Mouse (Mus musculus) kidney, embryonic 16.5 days (tissue): ENCODE measurements around the gene Copb1. TPM values are rescaled to one million over a fixed set of nuclear protein-coding genes. Genes with fewer than 3 reads are reported as not detected.

Experiments
- ATAC-seq: fragments of 200-750 bp; cut with Nextera tagmentation; 2 replicates; pipeline ENCODE4 v1.8.0; 2017; ENCODE audit warnings: moderate TSS enrichment; ENCODE audit not compliant: low FRiP score, low TSS enrichment
- H3K27ac ChIP-seq: fragments of 300-500 bp; sonication (generic); 2 replicates; pipeline ENCODE4 v1.5.1; 2014; ENCODE audit warnings: low read length
- H3K27me3 ChIP-seq: fragments of 300-500 bp; sonication (generic); 2 replicates; pipeline ENCODE4 v1.6.1; 2014; ENCODE audit warnings: low read length, control low read depth, mixed read lengths; ENCODE audit not compliant: insufficient read depth
- H3K36me3 ChIP-seq: fragments of 300-500 bp; sonication (generic); 2 replicates; pipeline ENCODE4 v1.6.1; 2014; ENCODE audit warnings: low read length, control low read depth, mixed read lengths; ENCODE audit not compliant: insufficient read depth
- H3K4me1 ChIP-seq: fragments of 300-500 bp; sonication (generic); 2 replicates; pipeline ENCODE4 v1.6.1; 2014; ENCODE audit warnings: low read length, control low read depth, mixed read lengths; ENCODE audit not compliant: insufficient read depth
- H3K4me2 ChIP-seq: fragments of 300-500 bp; sonication (generic); replicated peaks from 2 replicates; pipeline ENCODE4 v1.6.1; 2014; ENCODE audit warnings: low read depth, low read length
- H3K4me3 ChIP-seq: fragments of 300-500 bp; sonication (generic); 2 replicates; pipeline ENCODE4 v1.5.1; 2014; ENCODE audit warnings: mild to moderate bottlenecking, low read length
- H3K9ac ChIP-seq: fragments of 300-500 bp; sonication (generic); replicated peaks from 2 replicates; pipeline ENCODE4 v1.6.1; 2014; ENCODE audit warnings: low read length
- H3K9me3 ChIP-seq: fragments of 300-500 bp; sonication (generic); 2 replicates; pipeline ENCODE4 v1.6.1; 2016; ENCODE audit warnings: low read length, control low read depth
- WGBS: fragments of 180-500 bp; shearing (Covaris S2); extraction: QIAGEN DNeasy Blood & Tissue Kit; methylation state at CpG from one replicate; pipeline ENCODE4 v1.1.7; 2014; 5-methylcytosine and 5-hydroxymethylcytosine counted together
- polyA plus RNA-seq: library from polyadenylated mRNA; unstranded; fragments of >200 nt; fragmentation: Nextera tagmentation; extraction: Ambion mirVana; gene quantifications from 2 replicates; pipeline ENCODE4 v1.2.1, GENCODE M21; 2015

Copb1 gene
- polyA plus RNA-seq, 1 experiment from 2014 or later, result 140 TPM

DNA sequence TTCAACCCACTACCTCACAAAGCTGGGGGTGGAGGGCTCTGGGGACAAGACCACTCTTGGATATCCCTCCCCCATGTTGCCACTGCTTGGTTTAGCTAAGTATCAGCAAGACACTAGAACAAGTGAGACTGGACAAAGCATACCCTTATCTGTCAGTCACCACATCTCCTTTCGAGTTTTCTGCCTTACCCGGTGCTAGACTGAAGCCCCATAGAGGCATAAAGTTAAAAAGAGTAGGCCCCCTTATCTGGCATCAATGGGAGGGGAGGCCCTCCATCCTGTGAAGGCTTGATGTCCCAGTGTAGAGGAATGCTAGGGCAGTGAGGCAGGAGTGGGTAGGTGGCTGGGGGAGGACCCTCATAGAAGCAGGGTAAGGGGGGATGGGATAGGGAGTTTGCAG lies 77.9 kb downstream of the Copb1 start:
- Histone ChIP-seq H3K9me3 (no peaks in the 10 kb centered on the region), H3K27ac (no peak overlapping the region), H3K4me1 (peaks cover 7% of the 10 kb centered on the region; the same call in 1 of the 2 replicates), H3K9ac (no peak overlapping the region), H3K4me3 (no peak overlapping the region), H3K36me3 (no peaks in the 10 kb centered on the region), H3K27me3 (no peaks in the 10 kb centered on the region), H3K4me2 (no peak overlapping the region)
- ATAC-seq, result no peak
- WGBS, result 67% methylated on average over 2 of the region's 2 CpGs

DNA sequence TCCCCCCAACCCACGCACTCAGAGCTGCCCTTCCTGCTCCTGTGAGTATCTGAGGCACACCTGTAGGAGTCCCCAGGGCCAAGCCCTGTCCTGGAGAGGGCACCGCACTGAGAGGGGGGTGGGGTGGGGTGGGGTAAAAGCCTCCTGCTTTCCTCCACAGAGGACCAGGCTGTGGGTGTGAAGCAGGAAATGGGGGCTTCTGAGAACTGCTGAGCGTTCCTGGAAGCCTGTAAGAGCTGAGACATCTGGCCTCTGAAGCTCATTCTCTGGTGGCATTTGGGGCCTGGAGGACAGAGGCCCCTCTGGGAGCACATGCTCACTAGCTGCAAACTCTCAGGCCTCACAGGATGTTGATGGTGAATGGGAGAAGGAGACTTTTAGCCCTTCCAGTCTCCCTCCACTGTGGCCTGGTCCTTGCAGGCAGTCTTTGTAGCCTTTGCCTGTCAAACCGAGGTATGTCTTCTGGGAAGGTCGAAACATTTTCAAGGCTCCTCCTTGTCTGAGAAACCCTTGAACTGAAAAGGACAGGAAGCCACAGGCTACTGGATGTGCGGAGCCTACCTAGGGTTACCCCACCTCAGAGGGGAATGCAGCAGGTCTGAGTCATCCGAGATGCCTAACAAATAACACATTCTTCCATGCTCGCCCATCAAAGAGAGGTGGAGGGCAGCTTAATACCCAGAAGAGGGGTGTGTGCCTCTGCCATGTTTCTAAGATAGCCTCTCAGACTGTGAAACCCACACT lies 83.0 kb downstream of the Copb1 start:
- Histone ChIP-seq H3K4me1 (peaks cover 7% of the 10 kb centered on the region; the same call in 1 of the 2 replicates), H3K27me3 (no peaks in the 10 kb centered on the region), H3K27ac (peak overlapping the region; percentile 27), H3K9ac (no peak overlapping the region), H3K4me3 (no peak overlapping the region), H3K9me3 (no peaks in the 10 kb centered on the region), H3K4me2 (no peak overlapping the region), H3K36me3 (no peaks in the 10 kb centered on the region)
- 37% methylated on average over 8 of the region's 8 CpGs for WGBS
- ATAC-seq, result peak; percentile 82

DNA sequence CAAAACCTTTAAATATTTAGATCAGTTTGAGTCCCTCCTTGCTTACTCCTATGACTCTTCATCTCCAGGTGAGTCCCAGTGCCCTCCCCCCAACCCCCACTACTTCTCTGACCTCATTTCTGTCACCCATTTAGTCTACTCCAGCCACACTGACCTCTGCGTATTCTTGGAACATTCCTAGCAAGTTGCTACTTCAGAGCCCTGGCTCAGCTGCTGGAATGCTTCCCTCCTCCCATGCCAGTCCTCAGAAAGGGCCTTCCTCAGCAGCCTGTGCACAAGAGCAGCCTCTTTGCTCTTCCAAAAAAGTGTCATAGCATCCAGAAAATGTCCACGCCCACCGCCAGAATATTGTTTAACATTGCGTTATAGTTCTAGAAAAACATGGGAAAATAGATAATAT lies 84.5 kb downstream of the Copb1 start:
- Histone ChIP-seq H3K4me3 (no peak overlapping the region), H3K9ac (no peak overlapping the region), H3K9me3 (no peaks in the 10 kb centered on the region), H3K27ac (no peak overlapping the region), H3K4me1 (peaks cover 7% of the 10 kb centered on the region; the same call in 1 of the 2 replicates), H3K36me3 (no peaks in the 10 kb centered on the region), H3K27me3 (no peaks in the 10 kb centered on the region), H3K4me2 (no peak overlapping the region)
- no peak for ATAC-seq
- 83% methylated on average over 4 of the region's 4 CpGs for WGBS

DNA sequence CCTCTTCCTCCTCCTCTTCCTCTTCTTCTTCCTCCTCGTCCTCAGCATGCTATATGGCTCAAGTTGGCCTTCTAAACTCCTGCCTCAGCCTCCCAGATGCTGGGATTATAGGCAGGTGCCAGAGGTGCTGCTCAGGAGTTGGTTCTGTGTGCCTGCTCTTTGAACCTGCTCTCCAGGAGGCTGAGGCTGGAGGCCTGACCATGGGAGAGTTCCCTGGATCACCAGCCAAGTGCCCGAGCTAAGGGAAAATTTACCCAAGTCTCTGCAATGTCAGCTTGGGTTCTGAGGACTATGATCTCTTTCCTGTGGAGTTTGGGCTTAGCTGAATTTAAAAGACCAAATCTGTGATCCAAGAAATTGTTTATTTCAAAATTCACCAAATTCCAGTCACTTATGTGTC lies 85.1 kb downstream of the Copb1 start:
- H3K4me2 ChIP-seq, result no peak overlapping the region
- 77% methylated on average over 2 of the region's 2 CpGs for WGBS
- H3K4me3 ChIP-seq, result no peak overlapping the region
- no peak overlapping the region for H3K9ac ChIP-seq
- ATAC-seq, result no peak
- no peak overlapping the region for H3K27ac ChIP-seq
- H3K27me3 ChIP-seq, result no peaks in the 10 kb centered on the region
- no peaks in the 10 kb centered on the region for H3K36me3 ChIP-seq
- peaks cover 7% of the 10 kb centered on the region; the same call in 1 of the 2 replicates for H3K4me1 ChIP-seq
- no peaks in the 10 kb centered on the region for H3K9me3 ChIP-seq

Other genes with a start within 250 kb of the Copb1 start
- gene Rras2, start 136.9 kb downstream of the Copb1 start, polyA plus RNA-seq, result 33.6 and 36.4 TPM in 2 replicates
- gene Psma1, start 21.4 kb upstream of the Copb1 start, polyA plus RNA-seq, result 425 and 430 TPM in 2 replicates
- gene Pde3b, start 160.6 kb upstream of the Copb1 start, polyA plus RNA-seq, result 3.2 and 3.5 TPM in 2 replicates